Mouse (Mus musculus): Measurements from ENCODE around the gene Wdhd1. TPM values are rescaled to one million over a fixed set of nuclear protein-coding genes. Genes with fewer than 3 reads are reported as not detected.

Wdhd1 gene
- total RNA-seq (2012; rRNA removed) (49.1 and 51.6 TPM in 2 replicates), polyA plus RNA-seq (2012; ENCODE audit: insufficient read depth in 1 of 2, insufficient read length in 2 of 2, low read depth in 1 of 2, low replicate concordance in 2 of 2, missing spikeins in 1 of 2) (10 to 100 TPM in 1 of 2 experiments, not detected in 1; 91.5 TPM)

- peaks cover 18 to 24% of the 10 kb centered on the region in 2 experiments for H3K36me3 ChIP-seq (ENCODE audit: control insufficient read depth in 1 of 2, insufficient read depth in 2 of 2, low read length in 2 of 2)
- H3K9me3 ChIP-seq (replicated peaks; ENCODE audit: insufficient read depth, low read length) = no peaks in the 10 kb centered on the region
- H3K9ac ChIP-seq (ENCODE audit: control insufficient read depth, low read depth, low read length, poor library complexity, severe bottlenecking) = peak within 1 kb of the TSS; percentile 95
- no peaks in the 10 kb centered on the region for H3K27me3 ChIP-seq (ENCODE audit: control insufficient read depth in 1 of 2, insufficient read depth in 2 of 2, low read length in 2 of 2)
- H3K4me1 ChIP-seq (ENCODE audit: control insufficient read depth in 1 of 2, insufficient read depth in 2 of 2, low read length in 2 of 2) = peaks cover 0 to 7% of the 10 kb centered on the region in 2 experiments; a peak in 1 of 4 replicates
- TF ChIP-seq SIN3A (IDR thresholded peaks at IDR 0.05; ENCODE audit: low read length) (peak; percentile 88), TBP (IDR thresholded peaks at IDR 0.05; ENCODE audit: low read depth, low read length) (peak; percentile 40; the same call in 1 of the 2 replicates), POLR2AphosphoS2 (IDR thresholded peaks at IDR 0.05; ENCODE audit: low read length) (peak; percentile 68), BHLHE40 (IDR thresholded peaks at IDR 0.05; ENCODE audit: borderline replicate concordance, low read depth, low read length) (no peak), HCFC1 (IDR thresholded peaks at IDR 0.05; ENCODE audit: low read depth, low read length) (peak; percentile 86), POLR2A (IDR thresholded peaks at IDR 0.05; ENCODE audit: control insufficient read depth in 1 of 2, insufficient read depth in 1 of 2, low read depth in 1 of 2, low read length in 2 of 2, poor library complexity in 1 of 2) (peak; percentile 80 to 97; a peak in 3 of 4 replicates), ZMIZ1 (IDR thresholded peaks at IDR 0.05; ENCODE audit: low read depth, low read length) (peak; percentile 61; the same call in 1 of the 2 replicates), GABPA (IDR thresholded peaks at IDR 0.05; ENCODE audit: low read depth, low read length) (no peak), ELF1 (IDR thresholded peaks at IDR 0.05; ENCODE audit: low read depth, low read length) (peak; percentile 99), MAX (IDR thresholded peaks at IDR 0.05; ENCODE audit: low read length) (peak; percentile 32), MAZ (IDR thresholded peaks at IDR 0.05; ENCODE audit: low read depth, low read length) (peak; percentile 69; the same call in 1 of the 2 replicates), NELFE (IDR thresholded peaks at IDR 0.05; ENCODE audit: low read depth, low read length) (peak; percentile 92), TCF12 (IDR thresholded peaks at IDR 0.05; ENCODE audit: low read depth, low read length) (peak; percentile 49), MXI1 (IDR thresholded peaks at IDR 0.05; ENCODE audit: low read depth, low read length) (peak; percentile 56), TAL1 (IDR thresholded peaks at IDR 0.05; ENCODE audit: low read length) (no peak), E2F4 (IDR thresholded peaks at IDR 0.05; ENCODE audit: borderline replicate concordance, low read depth, low read length) (peak; percentile 95; the same call in 1 of the 2 replicates), NRF1 (IDR thresholded peaks at IDR 0.05; ENCODE audit: insufficient read depth, low read depth, low read length, poor library complexity, severe bottlenecking) (peak; percentile 96), SMC3 (IDR thresholded peaks at IDR 0.05; ENCODE audit: low read depth, low read length) (no peak), EP300 (IDR thresholded peaks at IDR 0.05; ENCODE audit: low read depth in 1 of 2, low read length in 2 of 2) (no peak)
- peak within 1 kb of the TSS; percentile 76 for H3K27ac ChIP-seq (ENCODE audit: control insufficient read depth, low read depth, low read length)
- peak within 1 kb of the TSS; percentile 67 to 78 for H3K4me3 ChIP-seq (ENCODE audit: control insufficient read depth in 1 of 2, insufficient read depth in 1 of 2, low read depth in 2 of 2, low read length in 2 of 2)
- peaks cover 55% of the 10 kb centered on the region for H3K79me2 ChIP-seq (ENCODE audit: control insufficient read depth, insufficient read depth, low read length, poor library complexity)
- peak; percentile 95 for DNase-seq (ENCODE audit: low read depth, low spot score)
These were observed at the start of gene Wdhd1, which contains the start of gene Socs4 for GRCm38 (mm10) chr14:47276637-47277393. Wdhd1 (minus strand) TSS chr14:47276857. Socs4 (plus strand) TSS chr14:47276931.
